Mouse (Mus musculus): ENCODE data around the gene Cuedc2. TPM values are rescaled to one million over a fixed set of nuclear protein-coding genes. Genes with fewer than 3 reads are reported as not detected.
A peak's percentile ranks its signal among the peaks of the same experiment; 100 is the strongest.

Gene Cuedc2
- total and polyA plus RNA-seq, 3 experiments, result 251 to 302 (median 297) TPM

GRCm38 (mm10) chr19:46337719-46338330, 677 bp downstream of the Cuedc2 start:
- Histone ChIP-seq H3K27ac (ENCODE audit: control insufficient read depth, low read depth, low read length) (peak overlapping the region; percentile 60), H3K4me1 (ENCODE audit: control insufficient read depth in 1 of 2, insufficient read depth in 2 of 2, low read length in 2 of 2) (peaks cover 17 to 30% of the 10 kb centered on the region in 2 experiments), H3K9ac (ENCODE audit: control insufficient read depth, low read depth, low read length, poor library complexity, severe bottlenecking) (peak overlapping the region; percentile 79), H3K4me3 (ENCODE audit: control insufficient read depth in 1 of 2, insufficient read depth in 1 of 2, low read depth in 2 of 2, low read length in 2 of 2) (peak overlapping the region; percentile 45 to 79), H3K27me3 (ENCODE audit: control insufficient read depth in 1 of 2, insufficient read depth in 2 of 2, low read length in 2 of 2) (no peaks in the 10 kb centered on the region), H3K79me2 (ENCODE audit: control insufficient read depth, insufficient read depth, low read length, poor library complexity) (peaks cover 18% of the 10 kb centered on the region), H3K36me3 (ENCODE audit: control insufficient read depth in 1 of 2, insufficient read depth in 2 of 2, low read length in 2 of 2) (peaks cover 0 to 30% of the 10 kb centered on the region in 2 experiments; a peak in 2 of 4 replicates), H3K9me3 (replicated peaks; ENCODE audit: insufficient read depth, low read length) (no peaks in the 10 kb centered on the region)
- TF ChIP-seq POLR2AphosphoS2 (IDR thresholded peaks at IDR 0.05; ENCODE audit: low read length) (peak; percentile 41; the same call in 1 of the 2 replicates), CHD1 (IDR thresholded peaks at IDR 0.05; ENCODE audit: low read depth, low read length) (0 out of 2 replicates have a peak, but pooled peaks have one; percentile 63), EP300 (IDR thresholded peaks at IDR 0.05; ENCODE audit: low read depth in 1 of 2, low read length in 2 of 2) (0 out of 4 replicates have a peak, but pooled peaks of 1 of the 2 experiments have one; percentile 3), NELFE (IDR thresholded peaks at IDR 0.05; ENCODE audit: low read depth, low read length) (no peak)
- no peak for DNase-seq (ENCODE audit: low read depth, low spot score)

GRCm38 (mm10) chr19:46333906-46334305, 4.6 kb downstream of the Cuedc2 start:
- Histone ChIP-seq H3K36me3 (ENCODE audit: control insufficient read depth in 1 of 2, insufficient read depth in 2 of 2, low read length in 2 of 2) (peaks cover 0 to 9% of the 10 kb centered on the region in 2 experiments; a peak in 2 of 4 replicates), H3K27ac (ENCODE audit: control insufficient read depth, low read depth, low read length) (no peak overlapping the region), H3K4me3 (ENCODE audit: control insufficient read depth in 1 of 2, insufficient read depth in 1 of 2, low read depth in 2 of 2, low read length in 2 of 2) (no peak overlapping the region), H3K79me2 (ENCODE audit: control insufficient read depth, insufficient read depth, low read length, poor library complexity) (peaks cover 18% of the 10 kb centered on the region), H3K4me1 (ENCODE audit: control insufficient read depth in 1 of 2, insufficient read depth in 2 of 2, low read length in 2 of 2) (peaks cover 6 to 8% of the 10 kb centered on the region in 2 experiments), H3K9me3 (replicated peaks; ENCODE audit: insufficient read depth, low read length) (no peaks in the 10 kb centered on the region), H3K9ac (ENCODE audit: control insufficient read depth, low read depth, low read length, poor library complexity, severe bottlenecking) (no peak overlapping the region), H3K27me3 (ENCODE audit: control insufficient read depth in 1 of 2, insufficient read depth in 2 of 2, low read length in 2 of 2) (no peaks in the 10 kb centered on the region)
- no peak for DNase-seq (ENCODE audit: low read depth, low spot score)
- TF ChIP-seq USF1 (IDR thresholded peaks at IDR 0.05; ENCODE audit: low read depth, low read length), result no peak
- no peak for TF ChIP-seq BHLHE40 (IDR thresholded peaks at IDR 0.05; ENCODE audit: borderline replicate concordance, low read depth, low read length)
- TF ChIP-seq JUND (IDR thresholded peaks at IDR 0.05; ENCODE audit: low read depth, low read length), result no peak
- no peak for TF ChIP-seq POLR2A (IDR thresholded peaks at IDR 0.05; ENCODE audit: control insufficient read depth in 1 of 2, insufficient read depth in 1 of 2, low read depth in 1 of 2, low read length in 2 of 2, poor library complexity in 1 of 2)
- no peak for TF ChIP-seq CHD1 (IDR thresholded peaks at IDR 0.05; ENCODE audit: low read depth, low read length)
- TF ChIP-seq CTCF (IDR thresholded peaks at IDR 0.05 in 2 of 3, conservative IDR thresholded peaks at IDR 0.05 in 1 of 3; ENCODE audit: control insufficient read depth in 1 of 3, insufficient read depth in 1 of 3, low read depth in 2 of 3, low read length in 3 of 3, poor library complexity in 1 of 3, severe bottlenecking in 1 of 3), result no peak
- TF ChIP-seq MAFK (IDR thresholded peaks at IDR 0.05; ENCODE audit: borderline replicate concordance, low read depth, low read length), result no peak
- no peak for TF ChIP-seq MXI1 (IDR thresholded peaks at IDR 0.05; ENCODE audit: low read depth, low read length)
- TF ChIP-seq NRF1 (IDR thresholded peaks at IDR 0.05; ENCODE audit: insufficient read depth, low read depth, low read length, poor library complexity, severe bottlenecking), result no peak

DNA sequence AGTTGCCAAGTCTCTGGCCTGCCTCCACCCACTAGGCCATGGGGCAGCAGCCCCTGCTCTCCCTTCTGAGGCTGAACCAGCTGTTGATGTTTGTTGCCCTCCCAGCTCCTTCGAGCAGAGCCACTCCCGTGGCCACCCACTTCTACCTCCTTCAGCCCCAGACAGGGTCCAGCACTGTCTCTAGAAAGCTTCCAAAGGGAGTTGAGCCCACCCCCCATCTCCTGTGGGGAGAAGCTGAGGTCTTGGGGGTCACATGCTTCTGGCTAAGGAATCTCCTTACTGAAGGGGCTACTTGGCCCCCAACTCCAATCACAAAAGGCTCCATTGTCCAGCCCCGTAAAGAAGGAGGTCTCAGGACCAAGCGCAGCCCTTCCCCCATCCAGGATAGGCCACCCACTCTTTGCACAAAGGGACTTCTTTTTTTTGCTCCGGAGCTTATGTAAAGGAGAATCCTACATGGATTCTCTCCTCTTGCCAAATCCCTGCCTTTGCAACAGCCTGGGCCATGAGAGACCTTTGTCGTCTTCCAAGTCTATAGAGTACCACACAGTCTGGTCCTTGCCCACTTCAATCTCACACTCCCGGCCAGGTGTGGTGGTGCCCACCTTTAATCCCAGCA, 5.7 kb downstream of the Cuedc2 start:
- no peak overlapping the region for H3K4me3 ChIP-seq (ENCODE audit: control insufficient read depth in 1 of 2, insufficient read depth in 1 of 2, low read depth in 2 of 2, low read length in 2 of 2)
- DNase-seq (ENCODE audit: low read depth, low spot score), result no peak
- H3K79me2 ChIP-seq (ENCODE audit: control insufficient read depth, insufficient read depth, low read length, poor library complexity), result peaks cover 14% of the 10 kb centered on the region
- no peaks in the 10 kb centered on the region for H3K9me3 ChIP-seq (replicated peaks; ENCODE audit: insufficient read depth, low read length)
- peaks cover 0 to 9% of the 10 kb centered on the region in 2 experiments; a peak in 2 of 4 replicates for H3K36me3 ChIP-seq (ENCODE audit: control insufficient read depth in 1 of 2, insufficient read depth in 2 of 2, low read length in 2 of 2)
- H3K4me1 ChIP-seq (ENCODE audit: control insufficient read depth in 1 of 2, insufficient read depth in 2 of 2, low read length in 2 of 2), result peaks cover 6 to 9% of the 10 kb centered on the region in 2 experiments
- no peak overlapping the region for H3K27ac ChIP-seq (ENCODE audit: control insufficient read depth, low read depth, low read length)
- TF ChIP-seq MAX (IDR thresholded peaks at IDR 0.05; ENCODE audit: low read length) (no peak), MYB (IDR thresholded peaks at IDR 0.05; ENCODE audit: low read depth, low read length) (no peak), SMC3 (IDR thresholded peaks at IDR 0.05; ENCODE audit: low read depth, low read length) (no peak), CHD2 (IDR thresholded peaks at IDR 0.05; ENCODE audit: low read length) (no peak), ZKSCAN1 (IDR thresholded peaks at IDR 0.05; ENCODE audit: low read depth, low read length) (no peak), CTCF (IDR thresholded peaks at IDR 0.05 in 2 of 3, conservative IDR thresholded peaks at IDR 0.05 in 1 of 3; ENCODE audit: control insufficient read depth in 1 of 3, insufficient read depth in 1 of 3, low read depth in 2 of 3, low read length in 3 of 3, poor library complexity in 1 of 3, severe bottlenecking in 1 of 3) (no peak), TBP (IDR thresholded peaks at IDR 0.05; ENCODE audit: low read depth, low read length) (no peak), MXI1 (IDR thresholded peaks at IDR 0.05; ENCODE audit: low read depth, low read length) (no peak), POLR2AphosphoS5 (IDR thresholded peaks at IDR 0.05; ENCODE audit: borderline replicate concordance, low read depth, low read length) (no peak), HCFC1 (IDR thresholded peaks at IDR 0.05; ENCODE audit: low read depth, low read length) (no peak), MAFK (IDR thresholded peaks at IDR 0.05; ENCODE audit: borderline replicate concordance, low read depth, low read length) (no peak), JUND (IDR thresholded peaks at IDR 0.05; ENCODE audit: low read depth, low read length) (no peak), ETS1 (IDR thresholded peaks at IDR 0.05; ENCODE audit: low read depth, low read length) (no peak), NRF1 (IDR thresholded peaks at IDR 0.05; ENCODE audit: insufficient read depth, low read depth, low read length, poor library complexity, severe bottlenecking) (no peak), ZMIZ1 (IDR thresholded peaks at IDR 0.05; ENCODE audit: low read depth, low read length) (no peak)
- H3K9ac ChIP-seq (ENCODE audit: control insufficient read depth, low read depth, low read length, poor library complexity, severe bottlenecking), result no peak overlapping the region
- no peaks in the 10 kb centered on the region for H3K27me3 ChIP-seq (ENCODE audit: control insufficient read depth in 1 of 2, insufficient read depth in 2 of 2, low read length in 2 of 2)

All from MEL (cell line).